Mouse (Mus musculus) C2C12 (cell line): Measurements from ENCODE around the gene Ptprj. TPM values are rescaled to one million over a fixed set of nuclear protein-coding genes. Genes with fewer than 3 reads are reported as not detected.

Experiments used
- H3K27me3 ChIP-seq: one replicate; pipeline ENCODE4 v1.6.1; 2011; ENCODE audit not compliant: control insufficient read depth, insufficient read depth, insufficient read length
- H3K36me3 ChIP-seq: one replicate; pipeline ENCODE4 v1.6.1; 2011; ENCODE audit not compliant: control insufficient read depth, insufficient read depth
- H3K4me3 ChIP-seq: one replicate; pipeline ENCODE4 v1.5.1; 2011; ENCODE audit warnings: mild to moderate bottlenecking, control low read depth; ENCODE audit not compliant: poor library complexity, insufficient read depth, severe bottlenecking
- H3K79me2 ChIP-seq: one replicate; pipeline ENCODE4 v1.6.1; 2011; ENCODE audit not compliant: control insufficient read depth, insufficient read depth
- H3K79me3 ChIP-seq: one replicate; pipeline ENCODE4 v1.6.1; 2011; ENCODE audit warnings: low read depth, control low read depth
- H3ac ChIP-seq: one replicate; pipeline ENCODE3; 2011; ENCODE audit warnings: low read depth; ENCODE audit not compliant: control insufficient read depth, insufficient read length
- CEBPB ChIP-seq: IDR thresholded peaks from one replicate; pipeline ENCODE4 v1.6.1; 2011; ENCODE audit warnings: low read depth, mild to moderate bottlenecking, control low read depth, moderate library complexity
- CTCF ChIP-seq: IDR thresholded peaks from one replicate; pipeline ENCODE4 v1.5.1; 2011; ENCODE audit not compliant: control insufficient read depth, insufficient read depth, insufficient read length
- FOSL1 ChIP-seq: IDR thresholded peaks from one replicate; pipeline ENCODE4 v1.8.0; 2011; ENCODE audit warnings: mild to moderate bottlenecking, low read length; ENCODE audit not compliant: poor library complexity, insufficient read depth, severe bottlenecking
- MAX ChIP-seq: IDR thresholded peaks from one replicate; pipeline ENCODE4 v1.6.1; 2011; ENCODE audit warnings: mild to moderate bottlenecking, control low read depth
- MYOD1 ChIP-seq: IDR thresholded peaks from one replicate; pipeline ENCODE4 v1.6.1; 2011; ENCODE audit warnings: low read depth; ENCODE audit not compliant: control insufficient read depth, insufficient read length
- MYOG ChIP-seq: IDR thresholded peaks from one replicate; pipeline ENCODE4 v1.6.1; 2011; ENCODE audit not compliant: control insufficient read depth, insufficient read length; ENCODE audit errors: extremely low read depth
- USF1 ChIP-seq: IDR thresholded peaks from one replicate; pipeline ENCODE4 v1.6.1; 2011; ENCODE audit warnings: low read depth, mild to moderate bottlenecking, control low read depth, moderate library complexity
- polyA plus RNA-seq: library from polyadenylated mRNA; unstranded; fragments of >200 nt; fragmentation: generic; extraction: Trizol; gene quantifications from one replicate; pipeline ENCODE4 v1.2.1, GENCODE M21; 2012; ENCODE audit warnings: missing spikeins

Gene Ptprj
- polyA plus RNA-seq, 1 experiment: 1.1 TPM

- TF ChIP-seq FOSL1: no peak
- Histone ChIP-seq H3K79me2 (no peaks in the 10 kb centered on the region), H3K4me3 (no peak overlapping the region), H3ac (no peak overlapping the region), H3K79me3 (no peaks in the 10 kb centered on the region), H3K27me3 (no peaks in the 10 kb centered on the region), H3K36me3 (no peaks in the 10 kb centered on the region)
Measured at GRCm38 (mm10) chr2:90476319-90476718, 104.1 kb downstream of the Ptprj start.

DNA sequence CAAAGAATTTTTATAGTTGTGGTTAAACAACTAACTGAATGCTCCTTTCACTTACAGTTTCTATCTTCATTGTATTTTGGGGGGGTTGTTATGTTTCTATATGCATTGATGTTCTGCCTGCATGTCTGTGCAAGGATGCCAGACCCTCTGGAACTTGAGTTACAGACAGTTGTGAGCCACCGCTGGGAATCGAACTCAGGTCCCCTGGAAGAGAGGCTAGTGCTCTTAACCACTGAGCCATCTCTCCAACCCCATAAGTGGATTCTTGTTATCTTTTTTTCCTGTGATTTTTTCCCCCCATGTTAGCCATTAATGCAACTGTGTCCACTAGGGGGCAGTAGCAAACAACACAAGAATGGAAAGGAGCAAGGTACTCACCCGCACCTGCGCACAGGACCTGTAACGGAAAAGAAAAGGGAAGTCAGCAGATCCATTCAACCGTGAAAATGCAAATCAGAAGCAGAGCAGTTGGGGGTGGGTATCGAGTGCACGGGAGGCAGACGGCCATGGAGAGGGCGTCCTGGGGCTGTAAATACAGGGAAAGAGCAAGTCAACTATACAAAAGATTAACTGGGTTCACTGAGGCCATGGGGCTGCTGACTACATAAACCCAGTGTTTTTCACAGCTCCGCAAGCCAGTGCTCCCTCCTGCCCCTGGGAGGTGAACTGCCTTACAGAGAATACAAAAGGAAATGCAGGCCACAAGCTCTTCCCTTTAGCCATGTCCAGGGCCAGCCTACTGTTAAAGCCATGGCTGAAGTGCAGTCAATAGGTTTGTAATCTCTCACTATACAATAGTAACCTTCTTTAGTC, 105.6 kb downstream of the Ptprj start:
- no peak overlapping the region for H3K4me3 ChIP-seq
- no peaks in the 10 kb centered on the region for H3K36me3 ChIP-seq
- H3K27me3 ChIP-seq: no peaks in the 10 kb centered on the region
- no peak overlapping the region for H3ac ChIP-seq
- H3K79me2 ChIP-seq: no peaks in the 10 kb centered on the region
- TF ChIP-seq USF1 (no peak), CTCF (peak; percentile 33)
- H3K79me3 ChIP-seq: no peaks in the 10 kb centered on the region

DNA sequence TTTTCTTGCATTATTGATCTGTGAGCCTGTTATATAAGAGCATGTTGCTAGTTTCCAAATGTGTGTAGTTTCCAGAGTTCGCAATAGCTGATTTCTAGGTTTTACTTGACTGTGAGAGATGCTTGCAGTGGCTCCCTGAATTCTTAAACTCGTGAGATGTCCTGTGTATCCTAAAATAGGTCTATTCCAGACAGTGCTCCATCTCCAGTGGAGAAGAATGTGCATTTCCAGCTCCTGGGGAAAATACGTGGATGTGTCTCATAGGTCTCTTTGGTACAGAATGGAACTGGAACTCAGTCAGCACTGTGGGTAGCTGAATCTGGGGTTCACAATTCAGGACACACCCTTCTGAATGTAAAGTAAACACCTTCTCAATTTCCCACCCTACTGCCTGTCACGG, 107.7 kb downstream of the Ptprj start:
- H3ac ChIP-seq: no peak overlapping the region
- no peaks in the 10 kb centered on the region for H3K27me3 ChIP-seq
- H3K36me3 ChIP-seq: no peaks in the 10 kb centered on the region
- no peaks in the 10 kb centered on the region for H3K79me3 ChIP-seq
- TF ChIP-seq FOSL1 (no peak), MYOD1 (no peak), CEBPB (no peak), MYOG (no peak), USF1 (no peak), MAX (no peak), CTCF (no peak)
- H3K79me2 ChIP-seq: no peaks in the 10 kb centered on the region
- no peak overlapping the region for H3K4me3 ChIP-seq

- Histone ChIP-seq H3K27me3 (no peaks in the 10 kb centered on the region), H3K79me3 (no peaks in the 10 kb centered on the region), H3K36me3 (no peaks in the 10 kb centered on the region), H3K79me2 (no peaks in the 10 kb centered on the region), H3K4me3 (no peak overlapping the region), H3ac (no peak overlapping the region)
- TF ChIP-seq FOSL1: no peak
- TF ChIP-seq MYOG: no peak
- no peak for TF ChIP-seq CEBPB
- TF ChIP-seq CTCF: no peak
- TF ChIP-seq USF1: no peak
- no peak for TF ChIP-seq MYOD1
- TF ChIP-seq MAX: no peak
Measured at GRCm38 (mm10) chr2:90470122-90470521, 110.3 kb downstream of the Ptprj start.

GRCm38 (mm10) chr2:90466480-90466879, 114.0 kb downstream of the Ptprj start:
- Histone ChIP-seq H3ac (no peak overlapping the region), H3K79me3 (no peaks in the 10 kb centered on the region), H3K4me3 (no peak overlapping the region), H3K36me3 (peaks cover 3% of the 10 kb centered on the region), H3K27me3 (no peaks in the 10 kb centered on the region), H3K79me2 (no peaks in the 10 kb centered on the region)
- no peak for TF ChIP-seq CEBPB
- TF ChIP-seq FOSL1: no peak
- no peak for TF ChIP-seq CTCF
- TF ChIP-seq MAX: no peak
- TF ChIP-seq MYOD1: no peak

GRCm38 (mm10) chr2:90463735-90464134, 116.7 kb downstream of the Ptprj start:
- H3K36me3 ChIP-seq: peaks cover 11% of the 10 kb centered on the region
- no peak overlapping the region for H3K4me3 ChIP-seq
- TF ChIP-seq CEBPB: no peak
- H3ac ChIP-seq: no peak overlapping the region
- no peaks in the 10 kb centered on the region for H3K79me3 ChIP-seq
- H3K27me3 ChIP-seq: no peaks in the 10 kb centered on the region
- H3K79me2 ChIP-seq: no peaks in the 10 kb centered on the region
